Mouse (Mus musculus) left cerebral cortex, postnatal 10 days (tissue): ENCODE measurements around the gene Azgp1. TPM values are rescaled to one million over a fixed set of nuclear protein-coding genes. Genes with fewer than 3 reads are reported as not detected.
"Not testable (repeated sequence)": the region's sequence is repeated elsewhere in the genome, so short reads cannot be mapped to it uniquely, and the experiment has no call there.

Experiments used
- DNase-seq, 2 experiments: peaks; one replicate each; pipeline ENCODE4 v3.0.0; 2021 to 2022; ENCODE audit warnings: low spot score in 2 of 2, mixed read lengths in 1 of 2; ENCODE audit errors: extremely low spot score in 1 of 2
- intact Hi-C: fragments of 180-260 bp; cut with DNase I; formaldehyde crosslinking; loops from one replicate; pipeline ENCODE4 v1.15.1; 2025
- total RNA-seq, 2 experiments: library from RNA; stranded (reverse); gene quantifications; 2 replicates each; pipeline ENCODE4 v1.2.3; 2021

Gene Azgp1
- total RNA-seq, 2 experiments from 2014 or later, result not detected

DNA sequence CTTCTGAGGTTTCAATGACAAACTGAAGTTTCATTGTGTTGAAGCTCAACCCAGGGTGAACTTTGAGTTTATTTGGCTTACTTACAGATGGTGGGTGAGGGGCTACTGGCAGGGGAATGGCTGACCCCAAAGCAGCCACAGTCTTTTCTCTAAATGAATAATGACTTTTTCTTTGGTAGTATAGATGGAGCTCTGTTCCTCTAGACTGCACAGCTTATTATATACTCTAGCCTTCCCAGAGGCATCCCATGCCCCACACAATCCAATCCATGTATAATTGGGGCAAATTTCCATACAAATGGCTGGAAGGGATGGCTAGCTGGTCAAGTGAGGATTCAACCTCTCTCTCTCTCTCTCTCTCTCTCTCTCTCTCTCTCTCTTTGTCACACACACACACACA is 35.7 kb downstream of the Azgp1 start:
- intact Hi-C loops, result no loop called here
- no peak for DNase-seq

DNA sequence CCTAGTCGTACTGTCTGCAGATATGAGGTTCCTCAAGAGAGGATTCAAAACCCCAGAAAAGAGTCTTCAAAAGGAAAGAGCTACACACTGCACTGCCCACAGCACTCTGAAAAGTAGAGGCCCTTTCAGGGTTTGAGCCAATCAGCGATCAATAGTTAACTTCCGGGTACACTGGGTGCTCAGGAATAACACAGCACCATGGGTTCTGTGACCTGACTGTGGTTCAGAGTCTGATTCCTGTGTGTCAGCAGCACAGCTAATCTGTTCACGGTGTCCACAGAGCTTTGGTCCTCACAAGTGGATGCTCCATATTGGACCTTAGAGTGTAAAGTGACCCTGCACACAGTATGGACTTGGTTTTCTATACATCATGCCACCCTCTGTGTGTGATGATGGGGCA is 38.3 kb downstream of the Azgp1 start:
- intact Hi-C loops, DNase-seq: not testable (repeated sequence)

- DNase-seq, intact Hi-C loops: not testable (repeated sequence)
Measured at GRCm38 (mm10) chr5:138020961-138021479, 39.7 kb downstream of the Azgp1 start, which contains the start of the genes Smok3a and Smok3b. Gene Smok3a, plus strand, starts transcription at chr5:138021261. Gene Smok3b, plus strand, starts transcription at chr5:138021429.

Other genes with a start within 250 kb of the Azgp1 start
- 100 to 1,000 TPM; 116 to 119 TPM for gene Nyap1, start 239.9 kb upstream of the Azgp1 start, total RNA-seq
- 100 to 1,000 TPM; 112 to 120 TPM for gene Tsc22d4, start 235.8 kb upstream of the Azgp1 start, total RNA-seq
- 10 to 100 TPM; 28.0 to 28.7 TPM for gene Ppp1r35, start 202.7 kb upstream of the Azgp1 start, total RNA-seq
- gene Mepce, start 193.9 kb upstream of the Azgp1 start, total RNA-seq, result 10 to 100 TPM; 30.1 to 35.3 TPM
- 1 to 10 TPM; 5.7 to 6.0 TPM for gene Zcwpw1, start 193.7 kb upstream of the Azgp1 start, total RNA-seq
- gene Pilra, start 145.2 kb upstream of the Azgp1 start, total RNA-seq, result 1 to 10 TPM in 1 of 2 experiments, under 1 TPM in 1; 0.71 to 1.2 TPM
- not detected for gene Pilrb1, start 123.4 kb upstream of the Azgp1 start, total RNA-seq
- gene Pilrb2, start 109.7 kb upstream of the Azgp1 start, total RNA-seq, result not detected
- gene Cyp3a13, start 59.9 kb upstream of the Azgp1 start, total RNA-seq, result not detected
- 1 to 10 TPM; 4.5 to 6.5 TPM for gene Gjc3, start 18.4 kb upstream of the Azgp1 start, total RNA-seq
- not detected for gene Smok3a, start 39.7 kb downstream of the Azgp1 start, total RNA-seq
- not detected for gene Smok3b, start 39.9 kb downstream of the Azgp1 start, total RNA-seq
- not detected for gene Smok3c, start 71.7 kb downstream of the Azgp1 start, total RNA-seq
- 10 to 100 TPM; 39.2 to 39.4 TPM for gene Zkscan1, start 103.6 kb downstream of the Azgp1 start, total RNA-seq
- 10 to 100 TPM; 21.8 to 26.1 TPM for gene Zscan21, start 135.4 kb downstream of the Azgp1 start, total RNA-seq
- gene Zfp113, start 174.2 kb downstream of the Azgp1 start, total RNA-seq, result 10 to 100 TPM; 10.5 to 10.6 TPM
- gene Cops6, start 179.6 kb downstream of the Azgp1 start, total RNA-seq, result 100 to 1,000 TPM; 145 to 149 TPM
- gene Ap4m1, start 190.5 kb downstream of the Azgp1 start, total RNA-seq, result 10 to 100 TPM; 26.2 to 28.1 TPM
- 10 to 100 TPM; 15.6 to 16.0 TPM for gene Mcm7, start 190.9 kb downstream of the Azgp1 start, total RNA-seq
- gene Taf6, start 205.9 kb downstream of the Azgp1 start, total RNA-seq, result 10 to 100 TPM; 28.8 to 31.3 TPM
- gene Cnpy4, start 206.0 kb downstream of the Azgp1 start, total RNA-seq, result 10 to 100 TPM; 13.9 to 15.1 TPM
- 10 to 100 TPM; 10.3 to 11.1 TPM for gene Mblac1, start 212.8 kb downstream of the Azgp1 start, total RNA-seq
- under 1 TPM in 1 of 2 experiments, not detected in 1; 0.13 TPM for gene Nxpe5, start 244.4 kb downstream of the Azgp1 start, total RNA-seq